13 mouse cellular contexts compared by ENCODE assay signal in the genomic region with DNA sequence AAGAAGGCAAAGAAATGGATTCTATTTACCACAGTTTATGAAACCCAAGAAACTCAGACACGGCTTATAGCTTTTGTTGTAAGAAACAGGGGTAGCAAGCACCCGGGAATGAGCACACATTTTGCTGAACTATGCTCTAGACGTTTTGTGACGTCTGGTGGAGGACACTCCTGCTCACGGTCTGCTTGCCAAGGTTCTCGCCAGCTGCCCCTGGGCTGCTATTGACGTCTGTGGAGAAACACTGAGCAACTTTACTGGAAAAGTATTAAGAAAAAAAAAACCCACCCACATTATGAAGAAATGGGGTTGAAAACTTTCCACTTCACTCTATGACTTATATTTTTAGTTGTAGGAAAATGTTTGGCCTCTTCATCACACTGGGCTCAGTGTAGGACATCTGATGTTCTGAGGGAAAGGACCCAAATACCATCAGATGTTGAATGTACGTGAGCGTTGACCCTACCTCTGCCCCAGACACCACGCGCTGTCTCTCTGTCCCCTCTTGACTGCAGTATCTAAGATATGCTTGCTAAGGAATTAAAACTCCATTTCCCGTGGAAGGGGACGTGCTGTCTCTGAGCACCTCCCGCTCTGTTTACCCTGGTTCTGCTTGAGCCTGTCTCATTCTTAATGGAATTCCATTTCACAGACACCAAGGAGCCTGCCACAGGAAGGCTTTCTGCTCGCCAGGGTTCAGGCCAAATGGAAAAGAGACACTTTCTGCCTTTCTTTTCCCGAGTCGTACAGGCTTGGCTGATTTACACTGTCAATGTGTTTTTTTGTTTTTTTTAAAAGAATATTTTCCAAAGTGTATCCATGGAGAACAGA. TPM values are rescaled to one million over a fixed set of nuclear protein-coding genes. Genes with fewer than 3 reads are reported as not detected.
DNase-seq lines count a peak whose midpoint lies in the region; ATAC-seq lines count a peak whose summit lies in the region.
"Had no signal": no experiment of that assay in that cellular context is flagged by ENCODE, and none has a peak within 500 bp of the region (broad histone marks: within the 10 kb centered on the region; RNA-seq: fewer than 3 reads in every experiment).

No protein-coding gene starts in this region.

- intact Hi-C loops in heart, postnatal 10 days (cut with DNase I): no loop called here
- intact Hi-C loops in left cerebral cortex, postnatal 25 days (cut with DNase I): no loop called here

- no peaks in the 10 kb centered on the region for H3K9me3 ChIP-seq in kidney, embryonic 14.5 days (ENCODE audit: control insufficient read depth, low read length)
- H3K9me3 ChIP-seq: G1E; midbrain, embryonic 13.5 days had no signal

- no peaks in the 10 kb centered on the region for H3K4me1 ChIP-seq in kidney, embryonic 14.5 days (ENCODE audit: control insufficient read depth, insufficient read depth, low read length)
- H3K4me1 ChIP-seq: midbrain, embryonic 13.5 days had no signal

- no peak overlapping the region for H3K9ac ChIP-seq in kidney, embryonic 14.5 days (ENCODE audit: low read depth, low read length)
- H3K9ac ChIP-seq: midbrain, embryonic 13.5 days had no signal

- no peaks in the 10 kb centered on the region for H3K27me3 ChIP-seq in kidney, embryonic 14.5 days (ENCODE audit: control insufficient read depth, insufficient read depth, low read length)
- H3K27me3 ChIP-seq: midbrain, embryonic 13.5 days had no signal

- no peak overlapping the region for H3K4me2 ChIP-seq in kidney, embryonic 14.5 days (replicated peaks; ENCODE audit: low read depth, low read length)
- H3K4me2 ChIP-seq: midbrain, embryonic 13.5 days had no signal

- peak overlapping the region; percentile 18; the same call in 1 of the 2 replicates for H3K27ac ChIP-seq in kidney, embryonic 14.5 days (ENCODE audit: low read depth, low read length)
- H3K27ac ChIP-seq: midbrain, embryonic 13.5 days had no signal

- H3K4me3 ChIP-seq in kidney, embryonic 14.5 days (ENCODE audit: low read length): no peak overlapping the region
- H3K4me3 ChIP-seq: midbrain, embryonic 13.5 days had no signal

- DNase-seq in kidney, postnatal 14 days: no peak
- peak; percentile 78 for DNase-seq in fat pad, adult 2 months (ENCODE audit: extremely low read depth, low read depth, low spot score)
- peak; percentile 53 to 62 for DNase-seq in heart, postnatal 10 days
- DNase-seq in lung, postnatal 25 days (ENCODE audit: low spot score): peak; percentile 43
- DNase-seq in left cerebral cortex, postnatal 25 days (ENCODE audit: low spot score in 2 of 2): no peak
- no peak for DNase-seq in frontal cortex, postnatal 10 days (ENCODE audit: low spot score in 2 of 2)
- no peak for DNase-seq in urinary bladder, adult 18-20 months (ENCODE audit: low spot score in 2 of 2)
- DNase-seq: cerebellum, adult 8-10 months had no signal

- WGBS in kidney, embryonic 14.5 days: 49% methylated on average over 17 of the region's 17 CpGs

- ATAC-seq in kidney, embryonic 14.5 days (ENCODE audit: low FRiP score, low TSS enrichment): no peak
- ATAC-seq: midbrain, embryonic 13.5 days had no signal

- H3K36me3 ChIP-seq in kidney, embryonic 14.5 days (ENCODE audit: control insufficient read depth, insufficient read depth, low read length): no peaks in the 10 kb centered on the region
- H3K36me3 ChIP-seq: G1E; midbrain, embryonic 13.5 days had no signal

RNA-seq across cellular contexts. Expression of gene Spata18, which starts 50.1 kb away (rescaled TPM):
- polyA plus RNA-seq in kidney, embryonic 14.5 days (2014; fragmentation: Nextera tagmentation; extraction: Ambion mirVana): 0.16 and 0.20 TPM in 2 replicates
- 1 to 10 TPM; 1.8 TPM for total RNA-seq in heart, postnatal 10 days (2021)
- total RNA-seq in left cerebral cortex, postnatal 25 days (2021): under 1 TPM in 1 of 2 experiments, not detected in 1; 0.16 TPM
- total RNA-seq: G1E; hematopoietic stem cell, adult 5-6 weeks had no signal
- polyA plus RNA-seq: G1E; large intestine, adult 2 months had no signal

RNA-seq across cellular contexts. Expression of gene Sgcb, which starts 53.7 kb away (rescaled TPM):
- polyA plus RNA-seq in kidney, embryonic 14.5 days (2014; fragmentation: Nextera tagmentation; extraction: Ambion mirVana): 16.7 and 23.2 TPM in 2 replicates
- 10 to 100 TPM; 75.1 TPM for total RNA-seq in heart, postnatal 10 days (2021)
- total RNA-seq in left cerebral cortex, postnatal 25 days (2021): 10 to 100 TPM; 48.1 to 48.6 TPM

Comparison
In these comparisons a context has a peak if more than half of its experiments do, and no peak if none do; other contexts are left out.
1. DNase-seq: peak in fat pad, adult 2 months (single experiment), heart, postnatal 10 days (2 of 2) and lung, postnatal 25 days (single experiment); none in kidney, postnatal 14 days (single experiment), left cerebral cortex, postnatal 25 days (0 of 2), frontal cortex, postnatal 10 days (0 of 2) and urinary bladder, adult 18-20 months (0 of 2).